Mouse (Mus musculus): ENCODE results near the gene Gm37419. TPM values are rescaled to one million over a fixed set of nuclear protein-coding genes. Genes with fewer than 3 reads are reported as not detected.

Gm37419 gene
- total RNA-seq, 1 experiment from 2014 or later: not detected

DNA sequence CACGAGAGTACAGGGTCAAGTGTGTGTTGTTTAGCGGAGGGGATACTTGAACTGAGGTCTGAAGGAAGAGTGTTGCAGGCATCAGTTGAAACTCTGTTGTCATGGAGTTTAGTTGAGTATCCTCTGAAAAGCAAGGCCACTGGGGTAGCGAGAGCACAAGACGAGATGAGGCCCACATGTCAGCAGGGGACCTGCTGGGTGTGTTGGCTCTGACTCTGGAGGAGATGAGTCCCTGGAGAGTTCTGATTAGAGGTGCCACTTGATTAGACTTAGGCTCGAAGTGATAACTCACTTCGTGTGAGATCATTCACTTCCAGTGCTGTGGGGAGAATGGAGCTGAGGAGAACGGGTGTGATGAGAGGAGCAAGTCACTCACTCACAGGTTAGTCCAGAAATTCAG is 37.2 kb downstream of the Gm37419 start:
- no peak for ATAC-seq (replicated peaks in 1 of 2; ENCODE audit: insufficient read depth in 1 of 2, low FRiP score in 2 of 2, low TSS enrichment in 1 of 2, low read depth in 1 of 2, poor library complexity in 2 of 2, severe bottlenecking in 2 of 2)

DNA sequence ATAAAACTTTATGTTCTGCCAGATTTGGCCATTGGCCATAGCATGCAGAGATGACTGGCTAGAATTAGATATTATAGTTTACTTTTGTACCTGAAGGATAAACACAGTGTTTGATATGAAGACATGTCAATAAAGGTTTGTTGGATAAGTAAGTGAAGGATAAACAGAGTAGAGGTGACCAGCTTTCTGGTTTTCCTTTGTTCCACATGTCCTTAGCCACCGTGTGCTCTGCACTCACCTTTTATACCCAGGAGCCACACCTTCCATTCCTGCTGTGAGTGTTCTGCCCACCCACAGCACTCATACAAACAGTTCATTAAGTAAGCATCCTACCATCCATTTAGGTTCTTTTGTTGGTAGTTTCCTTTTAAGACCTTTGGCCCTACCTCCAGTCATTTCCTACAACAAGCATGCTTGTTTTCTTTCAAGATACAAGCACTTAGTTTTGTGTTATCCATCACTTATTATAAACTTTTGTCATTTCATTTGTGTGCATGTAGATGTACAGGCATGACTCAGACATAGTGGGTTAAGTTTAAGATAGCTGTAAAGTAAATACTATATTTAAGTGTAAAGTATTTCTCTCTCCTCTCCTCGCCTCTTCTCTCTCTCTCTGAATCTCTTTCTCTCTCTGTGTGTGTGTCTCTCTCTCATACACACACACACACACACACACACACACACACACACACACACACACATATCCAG is 41.8 kb downstream of the Gm37419 start:
- ATAC-seq (replicated peaks in 1 of 2; ENCODE audit: insufficient read depth in 1 of 2, low FRiP score in 2 of 2, low TSS enrichment in 1 of 2, low read depth in 1 of 2, poor library complexity in 2 of 2, severe bottlenecking in 2 of 2): no peak

DNA sequence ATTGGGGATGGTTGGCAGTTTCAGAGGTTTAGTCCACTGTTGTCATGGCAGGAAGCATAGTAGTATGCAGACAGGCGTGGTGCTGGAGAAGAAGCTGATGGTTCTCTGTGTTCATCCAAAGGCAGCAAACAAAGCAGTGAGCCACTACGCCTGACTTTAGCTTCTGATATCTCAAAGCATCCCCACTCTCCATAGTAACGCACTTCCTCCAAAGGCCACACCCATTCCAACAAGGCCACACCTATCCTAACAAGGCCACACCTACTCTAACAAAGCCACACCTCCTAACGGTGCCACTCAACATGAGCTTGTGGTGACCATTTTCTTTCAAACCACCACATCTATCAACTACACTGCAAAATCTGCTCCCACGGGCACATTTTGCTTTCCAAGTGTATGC is 45.0 kb downstream of the Gm37419 start:
- ATAC-seq (replicated peaks in 1 of 2; ENCODE audit: insufficient read depth in 1 of 2, low FRiP score in 2 of 2, low TSS enrichment in 1 of 2, low read depth in 1 of 2, poor library complexity in 2 of 2, severe bottlenecking in 2 of 2): no peak

DNA sequence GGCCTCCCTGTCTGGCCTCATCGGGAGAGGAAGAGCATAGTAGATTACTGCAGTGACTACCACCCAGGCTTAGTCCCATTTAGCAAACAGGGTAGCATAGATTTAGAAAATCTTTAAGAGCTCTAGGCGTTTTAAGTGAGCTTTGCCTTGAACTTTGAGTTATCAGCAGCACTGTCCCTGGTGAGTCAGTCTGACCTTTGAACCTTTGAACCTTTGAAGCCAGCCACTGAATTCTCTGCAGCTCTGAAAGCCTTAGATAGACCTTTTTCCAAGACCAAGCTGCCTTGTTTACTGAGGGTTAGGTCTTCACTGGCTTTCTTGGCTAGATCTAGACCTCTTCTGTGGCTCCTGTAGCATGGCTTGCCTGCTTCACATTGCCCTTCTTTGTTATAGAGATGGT is 46.2 kb downstream of the Gm37419 start:
- no peak for ATAC-seq (replicated peaks in 1 of 2; ENCODE audit: insufficient read depth in 1 of 2, low FRiP score in 2 of 2, low TSS enrichment in 1 of 2, low read depth in 1 of 2, poor library complexity in 2 of 2, severe bottlenecking in 2 of 2)

DNA sequence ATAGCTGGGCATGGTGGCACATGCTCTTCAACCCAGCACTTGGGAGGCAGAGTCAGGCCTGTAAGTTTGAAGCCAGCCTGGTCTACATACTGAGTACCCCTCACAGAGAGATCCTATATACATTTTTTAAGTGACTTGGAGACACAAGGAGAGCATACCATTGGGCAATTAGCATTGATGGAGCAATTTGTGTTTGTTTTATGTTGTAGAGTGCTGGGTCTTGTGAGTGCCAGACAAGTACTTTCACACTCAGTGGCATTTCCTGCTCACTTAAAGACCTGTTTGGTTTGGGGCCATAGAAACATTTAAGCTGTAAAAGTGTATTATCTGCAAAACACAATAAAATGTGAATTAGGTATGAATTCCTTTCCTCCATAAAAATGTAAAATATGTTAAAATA is 47.5 kb downstream of the Gm37419 start:
- no peak for ATAC-seq (replicated peaks in 1 of 2; ENCODE audit: insufficient read depth in 1 of 2, low FRiP score in 2 of 2, low TSS enrichment in 1 of 2, low read depth in 1 of 2, poor library complexity in 2 of 2, severe bottlenecking in 2 of 2)

DNA sequence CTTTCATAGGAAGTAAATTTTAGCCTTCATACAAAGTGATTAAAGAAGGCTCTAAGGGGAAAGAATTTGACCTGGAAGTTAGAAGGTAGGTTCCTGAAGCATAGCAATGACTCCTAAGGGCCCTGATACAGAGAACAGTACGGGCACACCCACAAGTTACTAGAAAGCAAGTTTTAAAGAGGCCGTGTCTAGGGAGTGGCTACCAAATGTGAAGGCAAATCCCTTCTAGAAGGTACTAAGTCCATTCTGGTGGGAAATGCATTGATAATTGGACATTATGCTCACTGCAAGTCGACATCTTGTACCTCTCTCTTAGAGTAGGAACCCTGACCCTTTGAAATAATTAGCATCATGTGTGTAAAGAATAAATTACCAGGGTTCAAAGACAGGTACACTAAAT is 48.1 kb downstream of the Gm37419 start:
- no peak for ATAC-seq (replicated peaks in 1 of 2; ENCODE audit: insufficient read depth in 1 of 2, low FRiP score in 2 of 2, low TSS enrichment in 1 of 2, low read depth in 1 of 2, poor library complexity in 2 of 2, severe bottlenecking in 2 of 2)

Other genes with a start within 250 kb of the Gm37419 start
- not detected in 2 replicates for gene Sst, start 97.5 kb upstream of the Gm37419 start, total RNA-seq (2017)
- not detected in 2 replicates for gene Rtp2, start 56.1 kb upstream of the Gm37419 start, total RNA-seq (2017)
- gene Bcl6, start 370 bp downstream of the Gm37419 start, total RNA-seq (2017): 5.4 and 7.1 TPM in 2 replicates